Mouse (Mus musculus) midbrain, embryonic 15.5 days (tissue): ENCODE measurements around the gene Nudt9. TPM values are rescaled to one million over a fixed set of nuclear protein-coding genes. Genes with fewer than 3 reads are reported as not detected.
"Not testable (repeated sequence)": the region's sequence is repeated elsewhere in the genome, so short reads cannot be mapped to it uniquely, and the experiment has no call there.

Experiments
- ATAC-seq: fragments of 200-750 bp; cut with Nextera tagmentation; replicated peaks from 2 replicates; pipeline ENCODE4 v1.8.0; 2017; ENCODE audit warnings: moderate TSS enrichment
- H3K27ac ChIP-seq: fragments of 300-500 bp; sonication (generic); 2 replicates; pipeline ENCODE4 v1.5.1; 2015; ENCODE audit warnings: mild to moderate bottlenecking, inconsistent platforms
- H3K27me3 ChIP-seq: fragments of 300-500 bp; sonication (generic); replicated peaks from 2 replicates; pipeline ENCODE4 v1.6.1; 2015; ENCODE audit warnings: inconsistent platforms
- H3K36me3 ChIP-seq: fragments of 300-500 bp; sonication (generic); replicated peaks from 2 replicates; pipeline ENCODE4 v1.6.1; 2015; ENCODE audit warnings: inconsistent platforms
- H3K4me1 ChIP-seq: fragments of 300-500 bp; sonication (generic); 2 replicates; pipeline ENCODE4 v1.6.1; 2015; ENCODE audit warnings: inconsistent platforms
- H3K4me2 ChIP-seq: fragments of 300-500 bp; sonication (generic); 2 replicates; pipeline ENCODE4 v1.6.1; 2015; ENCODE audit warnings: inconsistent platforms, mild to moderate bottlenecking, moderate library complexity
- H3K4me3 ChIP-seq: fragments of 300-500 bp; sonication (generic); 2 replicates; pipeline ENCODE4 v1.5.1; 2015; ENCODE audit warnings: mild to moderate bottlenecking, inconsistent platforms
- H3K9ac ChIP-seq: fragments of 300-500 bp; sonication (generic); 2 replicates; pipeline ENCODE4 v1.6.1; 2015; ENCODE audit warnings: mild to moderate bottlenecking, inconsistent platforms
- H3K9me3 ChIP-seq: fragments of 300-500 bp; sonication (generic); 2 replicates; pipeline ENCODE4 v1.6.1; 2016; ENCODE audit warnings: inconsistent platforms
- WGBS: fragments of 180-500 bp; shearing (Covaris S2); methylation state at CpG from one replicate; pipeline ENCODE4 v1.1.7; 2015; ENCODE audit warnings: mixed read lengths; 5-methylcytosine and 5-hydroxymethylcytosine counted together
- polyA plus RNA-seq: library from polyadenylated mRNA; unstranded; fragments of >200 nt; fragmentation: Nextera tagmentation; extraction: Ambion mirVana; gene quantifications from 2 replicates; pipeline ENCODE4 v1.2.1, GENCODE M21; 2015

The Nudt9 gene
- polyA plus RNA-seq, 1 experiment from 2014 or later, result 60.5 TPM

- H3K9me3 ChIP-seq, result no peaks in the 10 kb centered on the region
- H3K27me3 ChIP-seq, result peaks cover 10% of the 10 kb centered on the region; the same call in 1 of the 2 replicates
- H3K4me1 ChIP-seq, result peaks cover 7% of the 10 kb centered on the region
- H3K4me3 ChIP-seq, result peak within 1 kb of the TSS; percentile 46
- peak within 1 kb of the TSS; percentile 53 for H3K9ac ChIP-seq
- H3K4me2 ChIP-seq, result peak within 1 kb of the TSS; percentile 78
- peak; percentile 81 for ATAC-seq
- H3K36me3 ChIP-seq, result no peaks in the 10 kb centered on the region
- WGBS, result 1% methylated on average over 31 of the region's 31 CpGs
- 0 out of 2 replicates have a peak within 1 kb of the TSS, but pooled peaks have one; percentile 30 for H3K27ac ChIP-seq
Measured at GRCm38 (mm10) chr5:104021597-104022378, 24.3 kb upstream of the Nudt9 start, which contains the start of gene Hsd17b11. Hsd17b11 (minus strand) TSS chr5:104021919.

- H3K4me1 ChIP-seq, result peaks cover 7% of the 10 kb centered on the region
- no peaks in the 10 kb centered on the region for H3K9me3 ChIP-seq
- peaks cover 10% of the 10 kb centered on the region; the same call in 1 of the 2 replicates for H3K27me3 ChIP-seq
- WGBS, result 36% methylated on average over 5 of the region's 5 CpGs
- H3K36me3 ChIP-seq, result no peaks in the 10 kb centered on the region
- H3K27ac ChIP-seq, result no peak overlapping the region
- peak overlapping the region; percentile 78 for H3K4me2 ChIP-seq
- H3K4me3 ChIP-seq, result peak overlapping the region; percentile 46
- H3K9ac ChIP-seq, result no peak overlapping the region
- no peak for ATAC-seq
Measured at GRCm38 (mm10) chr5:104022558-104022957, 23.5 kb upstream of the Nudt9 start.

GRCm38 (mm10) chr5:104023289-104024020, 22.7 kb upstream of the Nudt9 start:
- Histone ChIP-seq H3K27ac (no peak overlapping the region), H3K4me1 (peaks cover 7% of the 10 kb centered on the region), H3K9me3 (no peaks in the 10 kb centered on the region), H3K4me2 (no peak overlapping the region), H3K36me3 (no peaks in the 10 kb centered on the region), H3K27me3 (peaks cover 10% of the 10 kb centered on the region; the same call in 1 of the 2 replicates), H3K9ac (no peak overlapping the region), H3K4me3 (no peak overlapping the region)
- 72% methylated on average over 8 of the region's 8 CpGs for WGBS
- ATAC-seq, result no peak

- H3K9me3 ChIP-seq, H3K36me3 ChIP-seq, ATAC-seq, H3K4me3 ChIP-seq, H3K9ac ChIP-seq, H3K4me1 ChIP-seq, H3K27ac ChIP-seq, H3K4me2 ChIP-seq: not testable (repeated sequence)
- WGBS, result 87% methylated on average over 5 of the region's 5 CpGs
- H3K27me3 ChIP-seq, result peaks cover 10% of the 10 kb centered on the region; the same call in 1 of the 2 replicates
Measured at GRCm38 (mm10) chr5:104024193-104024592, 21.9 kb upstream of the Nudt9 start.

GRCm38 (mm10) chr5:104024762-104025161, 21.3 kb upstream of the Nudt9 start:
- no peak for ATAC-seq
- Histone ChIP-seq H3K4me1 (peaks cover 7% of the 10 kb centered on the region), H3K4me3 (no peak overlapping the region), H3K9me3 (no peaks in the 10 kb centered on the region), H3K4me2 (no peak overlapping the region), H3K27ac (no peak overlapping the region), H3K36me3 (no peaks in the 10 kb centered on the region), H3K27me3 (peaks cover 10% of the 10 kb centered on the region; the same call in 1 of the 2 replicates), H3K9ac (no peak overlapping the region)
- 72% methylated on average over 11 of the region's 11 CpGs for WGBS

- no peak overlapping the region for H3K4me2 ChIP-seq
- no peaks in the 10 kb centered on the region for H3K36me3 ChIP-seq
- no peaks in the 10 kb centered on the region for H3K9me3 ChIP-seq
- no peak overlapping the region for H3K4me3 ChIP-seq
- no peak overlapping the region for H3K9ac ChIP-seq
- WGBS, result 47% methylated on average over 17 of the region's 17 CpGs
- no peak for ATAC-seq
- peaks cover 7% of the 10 kb centered on the region for H3K4me1 ChIP-seq
- H3K27ac ChIP-seq, result no peak overlapping the region
- peaks cover 10% of the 10 kb centered on the region; the same call in 1 of the 2 replicates for H3K27me3 ChIP-seq
Measured at GRCm38 (mm10) chr5:104025245-104025854, 20.8 kb upstream of the Nudt9 start.

GRCm38 (mm10) chr5:104032434-104033097, 13.5 kb upstream of the Nudt9 start:
- ATAC-seq, result no peak
- 79% methylated on average over 2 of the region's 2 CpGs for WGBS
- no peak overlapping the region for H3K9ac ChIP-seq
- H3K27me3 ChIP-seq, result no peaks in the 10 kb centered on the region
- H3K4me3 ChIP-seq, result no peak overlapping the region
- no peak overlapping the region for H3K4me2 ChIP-seq
- H3K9me3 ChIP-seq, result no peaks in the 10 kb centered on the region
- H3K4me1 ChIP-seq, result no peaks in the 10 kb centered on the region
- no peak overlapping the region for H3K27ac ChIP-seq
- H3K36me3 ChIP-seq, result no peaks in the 10 kb centered on the region

GRCm38 (mm10) chr5:104035066-104035465, 11.0 kb upstream of the Nudt9 start:
- Histone ChIP-seq H3K9ac (no peak overlapping the region), H3K4me1 (no peaks in the 10 kb centered on the region), H3K9me3 (no peaks in the 10 kb centered on the region), H3K4me3 (no peak overlapping the region), H3K27ac (no peak overlapping the region), H3K27me3 (no peaks in the 10 kb centered on the region), H3K4me2 (no peak overlapping the region), H3K36me3 (no peaks in the 10 kb centered on the region)
- no peak for ATAC-seq

- H3K36me3 ChIP-seq, result no peaks in the 10 kb centered on the region
- H3K4me2 ChIP-seq, result no peak overlapping the region
- H3K9me3 ChIP-seq, result no peaks in the 10 kb centered on the region
- H3K27me3 ChIP-seq, result no peaks in the 10 kb centered on the region
- no peak overlapping the region for H3K27ac ChIP-seq
- 71% methylated on average over 1 of the region's 1 CpGs for WGBS
- no peak overlapping the region for H3K4me3 ChIP-seq
- H3K4me1 ChIP-seq, result no peaks in the 10 kb centered on the region
- H3K9ac ChIP-seq, result no peak overlapping the region
- ATAC-seq, result no peak
Measured at GRCm38 (mm10) chr5:104035824-104036223, 10.3 kb upstream of the Nudt9 start.

GRCm38 (mm10) chr5:104036686-104037085, 9.4 kb upstream of the Nudt9 start:
- Histone ChIP-seq H3K4me2 (no peak overlapping the region), H3K4me1 (no peaks in the 10 kb centered on the region), H3K9ac (no peak overlapping the region), H3K4me3 (no peak overlapping the region), H3K27me3 (no peaks in the 10 kb centered on the region), H3K36me3 (no peaks in the 10 kb centered on the region), H3K9me3 (no peaks in the 10 kb centered on the region), H3K27ac (no peak overlapping the region)
- WGBS, result 94% methylated on average over 1 of the region's 1 CpGs
- ATAC-seq, result no peak

GRCm38 (mm10) chr5:104039154-104039932, 6.8 kb upstream of the Nudt9 start:
- no peak for ATAC-seq
- H3K4me3 ChIP-seq, result no peak overlapping the region
- no peaks in the 10 kb centered on the region for H3K36me3 ChIP-seq
- no peaks in the 10 kb centered on the region for H3K27me3 ChIP-seq
- no peaks in the 10 kb centered on the region for H3K4me1 ChIP-seq
- no peak overlapping the region for H3K4me2 ChIP-seq
- 67% methylated on average over 6 of the region's 6 CpGs for WGBS
- no peak overlapping the region for H3K27ac ChIP-seq
- no peak overlapping the region for H3K9ac ChIP-seq
- no peaks in the 10 kb centered on the region for H3K9me3 ChIP-seq
